Mouse (Mus musculus): ENCODE measurements at regions not wholly inside any gene's neighbourhood (a gene's known extent, or its start where the extent isn't known, plus 50 kb on each side); places are given as distances from the start of the nearest gene placed in this dataset.

DNA sequence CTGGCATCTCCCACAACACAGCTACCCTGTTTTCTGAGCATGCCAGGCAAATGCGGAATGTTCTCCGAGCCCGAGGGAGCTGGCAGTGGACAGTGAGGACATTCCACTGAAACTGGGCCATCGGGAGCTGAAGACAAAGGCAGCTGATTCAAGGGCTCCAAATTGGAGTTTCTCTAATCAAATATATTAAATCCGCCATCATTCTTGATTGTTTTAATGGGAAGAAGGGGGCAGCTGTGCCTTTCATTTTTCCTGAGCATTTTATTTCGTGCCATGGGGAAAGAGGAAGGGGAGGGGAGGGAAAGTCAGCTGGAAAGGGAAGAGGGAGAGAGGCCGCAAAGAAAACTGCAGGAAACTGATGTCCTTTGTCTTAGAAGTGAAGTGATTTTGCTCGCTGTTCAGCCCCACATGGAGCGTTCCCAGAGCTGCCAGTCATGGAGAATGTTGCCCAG is 373.9 kb downstream of the Cog6 start:
- no peak for DNase-seq (ENCODE audit: low spot score in 2 of 2)

DNA sequence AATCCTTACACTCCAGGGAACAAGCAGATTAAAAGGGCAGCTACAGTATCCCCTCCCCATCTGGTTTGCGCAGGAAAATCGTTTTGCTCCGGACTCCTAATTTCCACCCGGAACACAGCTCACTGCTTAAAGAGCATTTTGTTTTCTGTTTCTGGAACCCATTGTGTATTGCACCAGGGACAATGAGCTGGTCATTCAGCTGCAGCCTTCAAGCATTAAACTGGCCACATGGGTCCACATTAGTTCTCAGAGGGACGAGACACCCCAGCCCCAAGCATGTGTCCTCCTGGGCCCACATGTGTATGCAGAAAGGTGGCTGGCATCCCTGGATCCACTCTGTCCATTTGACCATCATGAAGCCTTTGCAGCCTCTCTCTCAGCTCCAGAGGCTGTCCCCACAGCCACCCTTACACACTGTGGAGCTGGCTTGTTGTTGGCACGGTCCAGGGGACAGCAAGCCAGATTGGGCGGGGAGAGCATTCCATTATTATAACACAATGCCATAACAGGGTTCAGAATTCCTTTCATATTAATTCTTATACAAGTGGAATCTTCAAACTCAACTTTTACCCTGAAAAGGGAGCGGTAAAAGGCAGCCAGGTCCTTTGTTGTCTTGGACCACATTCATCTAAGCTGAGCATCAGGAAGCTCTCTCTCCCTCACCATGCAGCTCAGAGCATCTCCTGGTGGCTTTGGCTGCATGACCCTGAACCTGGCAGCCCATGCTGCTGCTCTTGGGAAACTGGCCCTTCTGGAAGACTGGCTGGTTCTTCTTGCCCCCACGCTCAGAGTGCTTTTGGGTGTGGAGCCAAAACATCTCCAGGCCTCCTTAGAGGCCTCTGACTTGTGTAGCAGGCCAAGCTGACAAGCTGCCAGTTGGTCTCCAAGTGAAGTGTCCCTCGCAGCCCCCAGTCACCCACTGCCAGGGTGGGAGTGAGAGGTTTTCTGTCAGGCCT is 373.4 kb downstream of the Foxo1 start:
- no peak for DNase-seq (ENCODE audit: low spot score in 2 of 2)

DNA sequence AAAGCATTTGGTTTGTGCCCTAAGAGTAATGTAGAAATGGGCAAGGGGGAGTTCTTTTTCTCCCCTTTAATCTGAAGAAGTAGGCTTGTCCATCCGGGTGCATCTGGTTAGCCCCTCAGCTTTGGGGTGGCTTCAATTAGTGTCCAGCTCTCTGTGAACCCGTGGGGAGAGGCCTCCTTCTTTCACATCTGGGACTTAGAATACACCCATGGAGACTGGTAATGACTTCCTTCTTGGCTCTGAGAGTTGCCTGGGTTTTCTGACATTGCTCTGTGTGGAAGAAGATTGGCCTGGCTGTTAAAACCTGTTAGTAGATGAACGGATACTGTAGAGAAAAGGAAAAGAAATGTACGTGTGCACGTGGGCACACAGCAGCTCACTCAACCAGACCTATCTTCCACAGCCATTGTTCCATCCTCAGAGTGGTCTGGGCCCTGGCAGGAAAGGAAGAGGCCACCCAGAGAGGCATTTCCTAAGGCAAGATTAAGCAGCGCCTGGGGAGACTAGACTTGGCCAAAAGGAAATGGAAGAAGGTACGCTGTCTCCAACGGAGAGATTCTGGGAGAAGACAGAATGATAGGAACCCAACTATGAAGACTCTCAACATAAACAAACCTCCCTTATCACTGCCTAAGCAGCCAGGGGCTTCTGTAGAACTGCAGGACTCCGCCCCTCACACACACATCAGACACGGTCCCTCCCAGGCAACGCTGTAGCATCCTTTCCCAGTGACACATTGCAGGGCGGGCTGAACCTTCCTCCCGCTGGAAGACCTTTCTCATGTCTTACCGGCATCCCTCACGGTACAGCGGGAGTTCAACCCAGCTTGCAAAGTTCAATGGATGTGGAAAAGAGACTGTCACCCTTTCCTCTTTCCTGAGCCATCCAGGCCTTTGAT is 372.4 kb downstream of the Foxo1 start:
- no peak for DNase-seq (ENCODE audit: low spot score in 2 of 2)

DNA sequence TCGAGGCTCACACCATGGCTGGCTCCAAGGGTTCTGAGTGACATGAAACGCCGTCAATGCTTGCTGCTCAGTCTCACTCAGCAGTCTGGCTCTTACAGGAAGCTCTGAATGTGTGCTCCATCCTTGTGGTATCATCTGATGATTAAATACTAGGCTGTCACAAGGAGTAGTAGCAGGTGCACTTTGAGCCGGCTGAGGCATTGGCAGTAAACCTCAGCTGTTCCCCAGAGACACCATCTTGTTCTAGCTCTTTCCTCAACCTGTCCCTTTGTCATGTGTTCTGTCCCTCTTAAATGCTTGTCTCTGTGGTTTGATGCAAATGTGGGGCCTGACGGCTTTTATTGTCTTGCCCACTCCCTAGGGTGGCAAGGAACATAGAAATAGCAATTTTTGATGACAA is 370.7 kb downstream of the Foxo1 start:
- no peak for DNase-seq (ENCODE audit: low spot score in 2 of 2)

DNA sequence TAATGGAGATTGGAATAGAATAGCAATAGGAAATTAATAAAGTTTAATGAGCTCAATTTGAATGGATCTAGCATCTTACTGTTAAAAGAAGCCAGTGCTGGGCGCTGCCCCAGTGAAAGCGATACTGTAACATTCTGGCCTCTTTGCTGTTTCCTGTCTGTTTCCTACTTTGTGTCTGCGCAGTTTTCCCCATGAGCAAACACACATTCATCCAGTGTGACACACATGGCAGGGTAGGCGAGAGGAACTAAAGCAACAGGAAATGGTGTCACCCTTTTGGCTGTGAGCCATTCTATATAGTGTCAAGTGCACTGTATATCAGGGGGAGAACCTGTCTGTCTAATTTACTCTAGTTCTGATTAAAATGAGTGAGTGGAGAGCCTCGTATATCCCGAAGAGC is 366.2 kb downstream of the Foxo1 start:
- DNase-seq (ENCODE audit: low spot score in 2 of 2): no peak

DNA sequence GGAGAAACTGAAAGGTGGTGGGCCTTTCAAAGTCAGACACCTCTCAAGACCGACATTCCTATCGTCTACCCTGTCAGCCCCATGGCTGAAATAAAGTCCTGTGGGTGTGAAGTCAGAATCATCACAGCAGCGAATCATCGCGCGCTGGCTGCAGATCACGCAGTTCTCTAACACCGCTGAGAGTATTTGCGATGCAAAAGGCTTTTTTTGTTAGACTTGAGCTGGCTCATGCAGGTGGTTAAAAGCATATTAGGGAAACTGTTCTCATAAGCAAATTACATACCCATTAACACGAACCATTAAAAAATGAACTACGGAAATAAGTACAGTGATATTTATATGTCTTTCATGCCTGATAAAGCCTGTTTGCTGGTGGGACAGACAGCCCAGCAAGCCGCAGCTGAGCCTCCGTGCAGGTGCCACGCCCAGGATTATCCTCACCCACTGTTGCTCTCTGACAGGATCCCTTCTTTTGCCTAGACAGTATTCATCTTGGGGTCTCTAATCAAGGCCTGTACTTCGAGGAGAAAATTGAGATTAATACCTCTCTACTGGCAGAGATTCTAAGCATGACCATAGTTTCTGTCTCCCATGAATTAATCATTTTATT is 365.5 kb downstream of the Foxo1 start:
- DNase-seq (ENCODE audit: low spot score in 2 of 2): no peak

DNA sequence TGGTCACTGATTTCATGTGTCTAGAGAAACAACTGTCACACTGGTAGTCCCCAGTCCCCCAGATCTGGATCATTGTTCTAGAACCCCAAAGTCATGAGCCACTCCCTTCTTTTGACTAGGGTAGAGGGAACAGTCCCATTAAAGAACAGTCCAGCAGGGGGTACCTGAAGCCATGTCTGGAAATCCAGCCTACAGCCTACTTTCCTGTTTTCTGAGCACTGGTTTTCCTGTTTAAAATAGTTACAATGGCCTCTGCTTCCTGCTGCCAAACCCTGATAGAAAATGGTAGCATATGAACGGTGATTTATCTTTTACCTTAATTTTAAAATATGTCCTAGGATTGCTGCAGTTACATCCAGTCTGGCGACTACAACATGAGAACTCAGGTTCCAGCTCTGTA is 364.5 kb downstream of the Foxo1 start:
- DNase-seq (ENCODE audit: low spot score in 2 of 2): no peak

DNA sequence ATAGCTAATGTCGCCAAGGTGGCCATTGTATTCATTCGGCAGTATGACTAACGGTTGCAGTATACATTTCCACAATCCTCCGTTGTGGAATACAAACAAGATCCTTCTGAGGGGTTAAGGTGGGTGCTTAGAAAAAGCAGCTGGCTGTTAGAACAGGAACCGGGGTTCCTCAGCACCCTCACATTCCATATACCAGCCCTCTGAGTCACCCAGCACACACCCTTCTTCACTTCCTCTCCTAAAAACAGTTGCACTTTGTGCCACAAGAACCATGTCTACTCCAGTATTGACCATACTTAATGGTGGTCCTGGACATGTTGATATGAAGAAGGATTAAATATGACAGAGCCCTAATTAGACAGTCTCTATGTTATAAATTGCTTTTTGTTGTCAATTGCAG is 362.1 kb downstream of the Foxo1 start:
- DNase-seq (ENCODE audit: low spot score in 2 of 2): no peak

DNA sequence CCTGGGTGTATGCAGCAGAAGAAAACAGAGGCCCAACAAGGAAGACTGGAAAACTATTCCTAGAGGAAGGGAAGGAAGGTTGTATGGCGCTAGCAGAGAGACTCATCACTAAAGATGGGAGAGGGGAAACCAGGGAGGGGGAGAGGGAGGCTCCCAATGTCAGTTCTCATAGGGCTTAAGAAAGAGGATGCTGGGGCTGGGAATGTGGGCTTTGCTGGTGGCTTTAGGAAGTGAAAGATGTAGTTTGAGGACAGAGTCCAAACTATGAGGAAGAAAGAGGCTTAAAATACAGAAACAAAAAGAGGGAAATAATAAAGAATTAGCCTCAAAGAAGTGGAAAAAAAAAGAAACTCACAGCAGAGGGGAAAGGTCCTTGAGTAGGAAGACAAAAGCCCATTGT is 357.0 kb downstream of the Foxo1 start:
- DNase-seq (ENCODE audit: low spot score in 2 of 2): no peak

DNA sequence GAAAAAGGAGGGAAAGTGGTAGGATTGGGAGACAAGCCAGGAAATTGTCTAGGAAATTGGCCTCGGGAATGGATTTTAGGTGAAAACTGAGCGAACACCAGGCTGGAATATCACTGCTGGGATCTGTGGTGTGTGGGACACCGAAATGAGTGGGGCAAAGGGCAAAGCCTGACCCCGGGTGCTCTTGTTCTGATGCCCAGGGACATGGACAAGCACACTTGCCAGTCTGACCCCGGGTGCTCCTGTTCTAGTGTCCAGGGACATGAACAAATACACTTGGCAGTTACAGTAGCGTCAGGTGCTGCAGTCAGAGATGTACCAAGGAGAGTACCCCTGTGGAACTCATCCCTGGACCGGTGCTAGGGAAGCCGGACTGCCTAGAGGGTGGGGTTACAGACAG is 354.4 kb downstream of the Foxo1 start:
- no peak for DNase-seq (ENCODE audit: low spot score in 2 of 2)

DNA sequence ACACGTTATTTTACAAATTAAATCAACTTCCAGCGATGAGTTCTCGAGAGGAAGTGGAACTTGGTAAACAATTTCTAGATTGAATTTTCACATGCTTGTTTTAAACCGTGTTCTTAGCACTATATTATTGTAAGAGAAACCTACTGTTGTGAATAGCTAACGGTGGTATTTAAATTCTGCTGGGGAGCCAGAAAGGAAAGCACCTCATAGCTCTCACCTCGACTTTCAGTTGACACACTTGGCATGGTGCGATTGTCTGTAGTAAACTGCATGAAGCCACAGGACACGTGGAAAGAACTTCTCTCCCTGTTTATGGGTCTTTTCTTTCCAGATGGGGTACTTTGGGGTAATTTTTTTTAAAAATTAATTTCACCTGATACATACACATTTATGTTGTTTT is 353.8 kb downstream of the Foxo1 start:
- DNase-seq (ENCODE audit: low spot score in 2 of 2): no peak

DNA sequence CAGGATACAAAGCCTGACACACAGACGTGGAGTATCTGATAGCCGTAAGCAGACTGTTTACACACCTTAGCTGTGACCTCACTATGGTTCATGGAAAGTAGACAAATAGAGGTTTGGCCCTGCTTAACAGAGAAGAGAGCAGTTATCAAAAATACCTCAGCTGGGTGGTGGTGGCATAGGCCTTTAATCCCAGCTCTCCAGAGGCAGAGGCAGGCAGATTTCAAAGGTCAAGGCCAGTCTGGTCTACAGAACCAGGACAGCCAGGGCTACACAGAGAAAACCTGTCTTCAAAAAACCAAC is 350.7 kb downstream of the Foxo1 start:
- DNase-seq (ENCODE audit: low spot score in 2 of 2): no peak

DNA sequence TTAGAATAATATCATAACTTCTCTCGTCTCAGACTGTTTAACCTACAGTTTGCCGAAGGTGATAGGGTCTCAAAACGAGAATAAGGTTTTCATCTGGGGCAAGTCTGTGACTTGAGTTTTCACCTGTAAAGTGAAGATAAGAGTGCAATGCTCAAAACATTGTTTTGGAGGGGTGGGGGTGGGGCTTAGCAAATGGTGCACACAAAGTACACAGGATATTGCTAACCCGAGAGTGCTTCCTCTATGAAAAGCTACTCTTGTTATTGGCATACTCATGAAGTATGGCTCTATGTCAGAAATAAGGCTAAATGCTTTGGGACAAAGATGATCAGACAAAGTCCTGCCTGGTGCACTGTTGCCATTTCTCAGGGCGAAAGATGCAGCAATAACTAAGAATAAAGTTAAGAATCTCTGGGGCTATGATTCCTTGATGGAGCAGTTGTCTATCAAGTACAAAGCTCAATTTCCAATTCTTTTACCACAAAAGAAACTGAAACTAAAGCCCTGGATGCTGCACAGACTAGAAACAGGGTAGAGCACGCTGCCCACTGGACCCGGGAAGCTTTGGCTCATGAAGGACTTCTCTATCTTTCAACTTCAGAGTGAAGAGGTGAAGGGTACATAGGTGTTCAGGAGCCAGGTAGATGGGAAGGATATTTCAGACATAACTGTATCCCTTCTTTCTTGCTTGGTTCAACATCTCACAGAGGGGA is 350.2 kb downstream of the Foxo1 start:
- DNase-seq (ENCODE audit: low spot score in 2 of 2): no peak

DNA sequence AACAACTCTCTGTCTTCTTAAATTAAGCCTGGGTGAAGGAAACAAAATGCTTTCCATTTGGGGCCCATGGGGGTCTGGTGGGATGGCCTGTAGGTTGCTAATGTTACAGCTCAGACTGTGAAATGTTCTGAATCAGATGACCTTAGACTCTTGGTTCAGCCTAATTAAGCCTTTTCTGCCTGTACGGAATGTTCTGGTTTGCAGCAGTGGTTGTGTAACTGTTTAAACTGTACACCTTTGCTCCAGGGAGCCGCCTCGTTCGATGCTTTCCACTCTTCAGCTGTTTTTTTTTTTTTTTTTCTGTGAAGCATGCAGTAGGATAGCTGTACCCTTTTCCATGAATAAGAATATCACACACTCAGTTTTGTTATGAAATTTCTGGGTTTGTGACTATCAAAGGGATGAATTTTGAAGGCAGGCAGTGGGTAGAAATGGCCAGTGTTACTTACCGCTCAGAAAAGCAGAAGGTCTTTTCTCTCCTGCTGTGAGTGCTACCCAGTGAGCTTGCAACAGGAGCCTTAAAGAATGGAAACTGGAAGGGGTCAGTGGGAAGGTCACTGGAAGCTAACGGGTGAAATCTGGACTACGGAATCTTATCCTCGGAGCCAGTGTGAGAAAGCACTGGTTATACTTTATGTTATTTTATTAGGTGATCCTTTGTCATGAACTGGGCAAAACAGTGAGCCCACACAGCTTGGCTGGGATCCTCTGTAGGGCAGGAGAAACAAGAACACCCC is 349.4 kb downstream of the Foxo1 start:
- DNase-seq (ENCODE audit: low spot score in 2 of 2): no peak

DNA sequence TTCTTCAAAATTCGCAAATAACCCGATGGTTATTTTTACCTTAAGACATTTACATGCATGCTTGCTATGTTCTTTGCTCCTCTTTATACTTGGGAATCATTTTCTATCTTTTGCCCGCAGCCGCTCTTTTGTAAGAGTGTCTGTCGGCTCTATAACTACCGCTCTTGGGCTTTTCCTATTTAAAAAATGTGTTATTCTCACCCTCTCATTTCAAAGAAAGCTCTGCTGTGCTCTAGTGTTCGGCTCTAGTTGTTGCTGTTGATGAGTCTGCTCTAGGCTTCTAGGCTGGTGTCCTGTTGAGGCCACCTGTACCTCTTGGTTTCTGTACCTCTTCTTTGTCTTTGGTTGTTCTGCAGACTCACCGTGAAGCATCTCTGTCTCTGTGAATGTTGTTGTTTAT is 343.7 kb downstream of the Foxo1 start:
- DNase-seq (ENCODE audit: low spot score in 2 of 2): no peak

DNA sequence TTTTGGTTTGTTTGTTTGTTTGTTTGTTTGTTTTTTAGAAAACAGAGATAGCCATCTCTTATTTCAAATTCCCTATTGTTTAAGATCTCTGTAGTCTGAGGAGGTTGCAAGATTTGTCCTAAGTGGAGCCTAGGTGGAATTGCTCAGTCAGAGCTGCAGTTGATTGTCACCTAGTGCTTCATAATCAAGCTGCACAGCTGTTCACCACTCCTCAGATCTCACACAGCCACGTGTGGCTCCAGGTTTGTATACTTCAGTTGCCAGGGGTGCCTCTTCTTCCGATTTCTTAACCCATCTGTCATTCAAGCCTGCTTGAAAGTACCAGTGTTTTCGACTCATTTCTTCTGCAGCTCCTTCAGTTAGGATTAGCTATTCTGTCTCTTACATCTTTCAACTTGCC is 342.3 kb downstream of the Foxo1 start:
- DNase-seq (ENCODE audit: low spot score in 2 of 2): no peak

DNA sequence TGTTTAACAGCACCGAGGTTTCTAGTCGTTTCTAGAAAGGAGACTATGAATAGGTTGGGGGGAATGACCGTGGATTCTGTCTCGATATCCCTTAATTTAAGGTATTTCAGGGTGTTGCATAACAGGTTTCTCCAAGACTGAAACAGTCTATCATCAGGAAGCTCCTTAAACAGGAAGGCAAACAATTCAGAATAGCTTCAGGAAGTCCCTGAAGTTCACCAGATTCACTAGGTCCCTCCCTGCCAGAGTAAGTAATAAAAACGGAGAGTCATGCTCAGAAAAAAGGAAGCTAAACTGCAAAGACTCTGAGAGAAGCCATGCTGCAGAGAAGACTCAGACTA is 339.9 kb downstream of the Foxo1 start:
- no peak for DNase-seq (ENCODE audit: low spot score in 2 of 2)

DNA sequence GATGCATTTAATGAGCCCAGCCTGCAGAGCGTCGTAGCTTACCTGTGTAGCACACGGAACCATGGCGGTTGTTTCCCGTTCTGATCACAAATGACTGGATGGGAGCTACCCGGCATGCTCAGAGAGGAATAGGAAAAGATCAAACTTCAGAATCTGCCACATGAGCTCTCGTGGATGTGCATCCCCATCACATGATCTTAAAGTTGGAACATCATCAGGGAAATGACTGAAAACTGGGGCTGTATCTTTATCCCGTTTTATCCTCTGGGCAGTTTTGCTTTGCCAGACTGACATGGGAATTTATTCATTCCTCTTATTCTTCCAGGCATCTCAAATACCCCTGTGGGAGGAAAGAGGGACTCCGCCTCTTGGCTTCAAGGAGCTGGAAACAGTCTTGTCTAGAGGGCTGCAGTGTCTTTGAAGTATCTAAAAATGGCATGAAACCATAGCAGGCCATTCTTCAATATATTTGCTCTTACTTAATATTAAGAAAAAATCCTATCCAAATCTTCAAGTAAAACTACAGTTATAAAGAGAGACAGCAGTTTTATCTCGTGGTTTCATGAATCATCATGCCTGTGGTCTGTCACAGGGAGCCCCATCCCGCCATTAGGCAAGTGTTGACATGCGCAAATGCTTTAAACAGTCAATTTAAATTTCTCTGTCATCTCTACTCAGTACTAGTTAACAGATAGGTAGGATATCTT is 339.4 kb downstream of the Foxo1 start:
- no peak for DNase-seq (ENCODE audit: low spot score in 2 of 2)

DNA sequence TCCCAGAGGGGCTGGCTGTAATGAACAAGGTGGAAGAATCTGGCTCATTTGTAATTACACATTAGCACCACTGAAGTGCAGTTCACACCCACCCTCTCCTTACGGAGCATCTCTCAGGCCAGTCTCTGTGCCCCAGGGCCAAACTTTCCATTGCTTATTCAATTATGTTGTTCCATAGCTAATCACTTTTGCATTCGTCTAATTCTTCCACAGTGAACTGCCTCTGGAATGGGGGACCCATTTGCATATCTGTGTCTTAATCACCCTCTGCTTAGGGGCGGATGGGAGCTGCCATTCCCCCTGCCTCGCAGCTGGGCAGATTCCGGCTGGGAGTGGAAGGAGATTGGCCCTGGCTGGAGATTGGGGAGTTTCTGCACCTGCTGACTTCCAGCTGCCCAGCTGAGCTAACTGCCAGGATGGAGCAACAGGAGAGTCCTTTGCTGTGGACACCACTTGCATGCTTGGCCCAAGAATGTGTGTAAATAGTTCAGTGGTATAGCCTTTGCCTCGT is 337.2 kb downstream of the Foxo1 start:
- no peak for DNase-seq (ENCODE audit: low spot score in 2 of 2)

DNA sequence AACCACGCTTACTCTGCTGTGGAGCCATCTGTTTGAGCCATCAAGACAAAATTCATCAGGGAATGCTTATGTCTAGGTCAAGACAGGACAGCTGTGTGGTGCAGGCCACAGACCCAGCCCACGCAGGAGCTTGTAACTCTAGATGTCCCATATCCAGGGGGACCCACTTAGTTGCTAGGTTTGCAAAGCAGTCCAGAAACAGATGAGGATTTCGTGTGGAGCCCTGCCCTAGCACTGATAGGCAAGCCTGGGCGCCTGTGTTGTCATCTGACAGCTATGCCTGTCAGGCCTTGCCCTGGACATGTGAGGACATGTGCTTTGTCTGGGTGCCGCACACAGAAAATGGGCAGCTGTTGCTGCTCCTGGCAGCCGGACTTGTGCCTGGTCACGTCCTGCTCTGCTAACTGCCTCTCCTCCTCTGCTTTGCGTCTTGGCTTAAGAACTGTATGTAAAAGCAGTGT is 335.1 kb downstream of the Foxo1 start:
- no peak for DNase-seq (ENCODE audit: low spot score in 2 of 2)

All from frontal cortex, postnatal 25 days (tissue).